Mouse (Mus musculus): ENCODE measurements around the gene Edc4. TPM values are rescaled to one million over a fixed set of nuclear protein-coding genes. Genes with fewer than 3 reads are reported as not detected.
"Not testable (repeated sequence)": the region's sequence is repeated elsewhere in the genome, so short reads cannot be mapped to it uniquely, and the experiment has no call there.

Edc4 gene
- 32.8 and 39.7 TPM in 2 replicates for total RNA-seq (2017)

DNA sequence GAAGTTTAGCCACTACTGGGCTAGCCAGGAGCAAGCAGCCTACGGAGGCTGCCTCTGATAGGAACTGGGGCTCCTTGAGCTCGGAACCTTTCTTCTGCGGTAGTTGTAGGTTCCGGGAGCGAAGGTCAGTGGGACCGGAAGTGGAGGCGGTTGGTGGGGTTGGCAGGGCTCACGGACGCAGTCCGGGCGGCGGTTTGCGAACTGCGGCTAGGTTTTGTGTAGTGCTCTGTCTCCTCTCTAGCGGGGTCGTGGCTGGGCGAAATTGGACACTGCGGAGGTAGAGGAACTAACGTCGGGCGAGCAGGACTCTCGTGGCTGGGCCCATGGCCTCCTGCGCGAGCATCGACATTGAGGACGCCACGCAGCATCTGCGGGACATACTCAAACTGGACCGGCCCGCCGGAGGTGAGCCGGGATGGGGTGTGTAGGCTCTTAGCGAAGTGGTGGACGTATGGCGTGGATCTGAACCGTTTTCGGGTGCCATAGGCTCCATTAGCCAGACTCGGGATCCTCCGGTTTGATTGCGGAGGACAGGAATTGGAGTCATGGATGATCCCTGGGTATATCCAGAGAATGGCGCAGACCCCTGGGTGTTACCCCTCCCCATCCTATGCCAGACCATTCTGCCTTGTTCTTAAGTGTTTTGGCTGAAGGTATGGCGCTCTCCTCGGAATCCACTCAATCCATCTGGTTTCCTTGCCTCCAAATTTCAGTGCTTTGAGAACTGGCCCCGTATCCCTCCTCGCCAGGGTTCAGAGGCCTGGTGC is at the start of gene Edc4:
Edc4 (plus strand) TSS at position 128 of the 767 bp plus-strand sequence.
- peak; percentile 99 for ATAC-seq (replicated peaks; ENCODE audit: low read depth, poor library complexity, severe bottlenecking)

GRCm38 (mm10) chr8:105833740-105834139 is 46.9 kb upstream of the Edc4 start:
- ATAC-seq (replicated peaks; ENCODE audit: low read depth, poor library complexity, severe bottlenecking), result not testable (repeated sequence)

DNA sequence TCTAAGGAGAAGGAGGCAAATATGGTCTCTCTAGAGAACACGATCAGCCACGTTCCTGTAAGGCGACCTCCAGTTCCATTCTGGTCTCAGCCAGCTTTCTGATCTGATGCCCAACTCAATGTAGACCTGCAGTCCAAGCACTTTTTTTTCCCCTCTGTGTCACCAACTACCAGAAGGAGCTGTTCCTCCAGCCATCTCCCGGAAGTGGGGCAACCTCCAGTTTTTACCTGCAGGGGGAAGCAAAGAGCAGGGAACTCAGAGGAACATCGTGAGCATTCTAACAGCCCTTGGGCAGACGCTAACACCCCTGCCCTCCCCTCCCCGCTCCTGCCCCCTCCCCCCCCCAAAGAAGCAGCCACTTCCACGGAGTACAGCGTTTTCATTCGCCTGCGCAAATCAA is 45.4 kb upstream of the Edc4 start:
- ATAC-seq (replicated peaks; ENCODE audit: low read depth, poor library complexity, severe bottlenecking), result peak; percentile 96

DNA sequence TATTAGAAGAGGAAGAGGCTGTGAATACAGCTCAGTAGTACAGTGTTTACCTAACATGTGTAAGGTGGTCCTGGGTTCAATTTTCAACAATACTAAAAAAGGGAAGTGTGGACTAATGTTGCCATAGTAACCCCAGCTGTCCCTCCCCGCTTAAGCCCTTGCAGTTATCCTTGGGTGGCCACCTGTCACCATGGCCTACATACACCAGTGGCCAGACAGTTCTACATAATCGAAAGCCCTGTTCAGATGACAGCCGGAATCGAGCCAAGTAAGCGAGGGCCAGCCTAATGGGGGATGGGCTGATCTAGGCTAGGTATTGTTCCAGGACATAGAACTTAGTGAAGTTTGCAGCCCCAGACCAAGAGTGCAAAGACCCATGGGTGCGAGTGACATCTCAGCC is 43.7 kb upstream of the Edc4 start:
- ATAC-seq (replicated peaks; ENCODE audit: low read depth, poor library complexity, severe bottlenecking), result no peak

DNA sequence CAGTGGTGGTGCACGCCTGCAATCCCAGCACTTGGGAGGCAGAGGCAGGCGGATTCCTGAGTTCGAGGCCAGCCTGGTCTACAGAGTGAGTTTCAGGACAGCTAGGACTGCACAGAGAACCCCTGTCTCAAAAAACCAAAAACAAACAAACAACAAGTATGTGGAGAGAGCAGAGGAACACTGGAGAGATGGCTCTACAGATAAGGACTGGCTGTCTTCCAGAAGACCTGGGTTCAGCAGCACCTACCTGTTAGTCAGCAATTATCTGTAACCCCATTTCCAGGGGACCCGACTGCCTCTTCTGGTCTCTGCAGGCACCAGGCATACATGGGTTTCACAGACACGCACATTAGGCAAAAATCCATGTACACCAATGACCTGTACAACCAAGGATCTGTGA is 41.5 kb upstream of the Edc4 start:
- no peak for ATAC-seq (replicated peaks; ENCODE audit: low read depth, poor library complexity, severe bottlenecking)

GRCm38 (mm10) chr8:105846678-105847077 is 34.0 kb upstream of the Edc4 start:
- peak; percentile 65 for ATAC-seq (replicated peaks; ENCODE audit: low read depth, poor library complexity, severe bottlenecking)

- no peak for ATAC-seq (replicated peaks; ENCODE audit: low read depth, poor library complexity, severe bottlenecking)
Measured at GRCm38 (mm10) chr8:105850014-105850413, 30.7 kb upstream of the Edc4 start.

- ATAC-seq (replicated peaks; ENCODE audit: low read depth, poor library complexity, severe bottlenecking), result no peak
Measured at GRCm38 (mm10) chr8:105850611-105851010, 30.1 kb upstream of the Edc4 start.

- peak; percentile 82 for ATAC-seq (replicated peaks; ENCODE audit: low read depth, poor library complexity, severe bottlenecking)
Measured at GRCm38 (mm10) chr8:105851651-105852143, 29.0 kb upstream of the Edc4 start.

- no peak for ATAC-seq (replicated peaks; ENCODE audit: low read depth, poor library complexity, severe bottlenecking)
Measured at GRCm38 (mm10) chr8:105852146-105852729, 28.4 kb upstream of the Edc4 start.

DNA sequence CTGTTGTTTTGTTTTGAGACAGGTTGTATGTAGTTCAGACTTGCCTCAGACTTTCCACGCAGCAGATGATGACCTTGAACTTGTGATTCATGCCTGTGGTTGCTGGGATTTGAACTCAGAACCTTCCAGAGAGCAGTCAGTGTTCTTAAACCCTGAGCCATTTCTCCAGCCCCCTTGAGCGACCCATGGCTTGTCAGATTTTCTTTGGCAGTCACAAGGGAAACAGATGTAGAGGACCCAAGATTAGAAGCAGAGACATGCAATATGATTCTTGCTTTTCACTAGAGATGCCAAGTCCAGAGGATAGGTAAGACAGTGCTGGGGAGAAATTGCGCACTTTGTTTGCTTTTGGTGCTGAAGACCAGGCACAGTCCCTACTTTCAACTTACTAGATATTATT is 27.5 kb upstream of the Edc4 start, which contains the start of gene Cenpt:
Cenpt (minus strand) TSS at position 101 of the 400 bp plus-strand sequence.
- no peak for ATAC-seq (replicated peaks; ENCODE audit: low read depth, poor library complexity, severe bottlenecking)

DNA sequence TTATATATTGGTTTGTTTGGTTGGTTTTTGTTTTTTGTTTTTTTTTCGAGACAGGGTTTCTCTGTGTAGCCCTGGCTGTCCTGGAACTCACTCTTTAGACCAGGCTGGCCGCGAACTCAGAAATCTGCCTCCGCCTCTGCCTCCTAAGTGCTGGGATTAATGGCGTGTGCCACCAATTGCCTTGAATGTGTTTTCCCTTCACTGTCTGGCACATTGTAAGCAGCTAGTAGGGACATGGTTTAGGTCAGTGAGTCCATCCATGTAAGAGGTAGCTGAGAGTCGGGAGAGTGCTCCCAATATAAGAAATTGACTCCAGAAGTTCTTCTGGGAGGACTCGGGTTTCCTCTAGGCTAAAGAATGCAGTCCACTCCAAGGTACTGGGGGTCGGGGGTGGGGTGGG is 26.4 kb upstream of the Edc4 start:
- no peak for ATAC-seq (replicated peaks; ENCODE audit: low read depth, poor library complexity, severe bottlenecking)

GRCm38 (mm10) chr8:105854715-105855216 is 25.9 kb upstream of the Edc4 start, which contains the start of gene Thap11:
Gene Thap11, plus strand, starts transcription at chr8:105855132.
- peak; percentile 64 for ATAC-seq (replicated peaks; ENCODE audit: low read depth, poor library complexity, severe bottlenecking)

DNA sequence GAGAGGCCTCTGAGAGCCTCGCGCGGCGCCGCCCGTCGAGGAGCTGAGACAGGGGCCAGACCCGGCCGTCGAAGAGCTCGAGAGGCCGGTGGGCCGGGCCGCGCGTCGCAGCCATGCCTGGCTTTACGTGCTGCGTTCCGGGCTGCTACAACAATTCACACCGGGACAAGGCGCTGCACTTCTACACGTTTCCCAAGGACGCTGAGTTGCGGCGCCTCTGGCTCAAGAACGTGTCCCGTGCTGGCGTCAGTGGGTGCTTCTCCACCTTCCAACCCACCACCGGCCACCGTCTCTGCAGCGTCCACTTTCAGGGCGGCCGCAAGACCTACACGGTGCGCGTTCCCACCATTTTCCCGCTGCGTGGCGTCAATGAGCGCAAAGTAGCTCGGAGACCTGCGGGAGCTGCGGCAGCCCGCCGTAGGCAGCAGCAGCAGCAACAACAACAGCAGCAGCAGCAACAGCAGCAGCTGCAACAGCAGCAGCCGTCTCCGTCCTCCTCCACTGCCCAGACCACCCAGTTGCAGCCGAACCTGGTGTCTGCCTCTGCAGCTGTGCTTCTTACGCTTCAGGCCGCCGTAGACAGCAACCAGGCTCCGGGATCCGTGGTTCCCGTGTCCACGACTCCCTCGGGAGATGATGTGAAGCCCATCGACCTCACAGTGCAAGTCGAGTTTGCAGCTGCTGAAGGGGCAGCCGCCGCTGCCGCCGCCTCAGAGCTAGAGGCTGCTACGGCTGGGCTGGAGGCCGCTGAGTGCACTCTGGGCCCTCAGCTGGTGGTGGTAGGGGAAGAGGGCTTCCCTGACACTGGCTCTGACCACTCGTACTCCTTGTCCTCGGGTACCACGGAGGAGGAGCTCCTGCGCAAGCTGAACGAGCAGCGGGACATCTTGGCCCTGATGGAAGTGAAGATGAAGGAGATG is 25.2 kb upstream of the Edc4 start:
- no peak for ATAC-seq (replicated peaks; ENCODE audit: low read depth, poor library complexity, severe bottlenecking)

GRCm38 (mm10) chr8:105856168-105856835 is 24.4 kb upstream of the Edc4 start:
- no peak for ATAC-seq (replicated peaks; ENCODE audit: low read depth, poor library complexity, severe bottlenecking)

- no peak for ATAC-seq (replicated peaks; ENCODE audit: low read depth, poor library complexity, severe bottlenecking)
Measured at GRCm38 (mm10) chr8:105858495-105858894, 22.2 kb upstream of the Edc4 start.

DNA sequence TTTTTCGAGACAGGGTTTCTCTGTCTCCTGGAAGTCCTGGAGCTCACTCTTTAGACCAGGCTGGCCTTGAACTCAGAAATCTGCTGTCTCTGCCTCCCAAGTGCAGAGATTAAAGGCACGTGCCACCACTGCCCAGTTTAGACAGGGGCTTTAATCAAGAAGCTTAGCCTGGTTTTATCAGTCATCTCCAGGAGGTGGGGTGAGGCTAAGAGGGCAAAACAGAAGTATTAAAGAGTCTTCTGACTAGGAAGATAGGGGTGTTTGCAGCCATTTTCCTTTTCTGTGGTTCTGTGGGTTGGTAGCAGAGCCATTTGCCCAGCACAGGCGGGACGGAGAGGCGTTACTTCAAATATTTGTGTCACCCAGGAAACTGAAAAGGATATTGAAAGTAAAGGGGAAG is 21.4 kb upstream of the Edc4 start:
- peak; percentile 6; the same call in 1 of the 2 replicates for ATAC-seq (replicated peaks; ENCODE audit: low read depth, poor library complexity, severe bottlenecking)

GRCm38 (mm10) chr8:105860143-105860981 is 20.3 kb upstream of the Edc4 start, which contains the start of gene Nutf2:
Gene Nutf2, plus strand, starts transcription at chr8:105860580.
- ATAC-seq (replicated peaks; ENCODE audit: low read depth, poor library complexity, severe bottlenecking), result peak; percentile 92

DNA sequence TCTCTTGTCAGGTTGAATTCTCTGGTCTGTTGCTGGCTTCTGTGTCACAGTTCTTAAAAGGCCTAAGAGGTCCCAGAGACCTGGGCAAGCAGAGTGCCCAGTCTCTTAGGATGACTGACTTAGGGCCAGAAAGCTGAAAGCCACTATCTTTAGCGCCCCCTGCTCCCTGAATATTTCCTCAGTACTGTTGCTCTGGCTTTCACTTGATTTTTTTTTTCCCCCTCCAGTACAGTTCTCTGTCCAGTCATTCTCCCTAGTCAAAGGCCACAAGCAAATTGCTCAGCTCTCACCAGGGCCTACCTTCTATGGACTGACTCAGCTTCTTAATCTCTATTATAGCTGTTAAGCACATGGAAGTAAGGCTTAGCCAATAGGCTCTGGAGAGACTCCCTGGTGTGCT is 18.7 kb upstream of the Edc4 start:
- no peak for ATAC-seq (replicated peaks; ENCODE audit: low read depth, poor library complexity, severe bottlenecking)

All from common myeloid progenitor, adult 5-6 weeks (primary cell).